Mouse (Mus musculus) R1 (cell line): ENCODE data around the gene Pop4.

Experiments
- DNase-seq: peaks from one replicate; pipeline ENCODE4 v3.0.0-alpha.2; 2018; ENCODE audit warnings: low read depth, low spot score

The Pop4 gene

GRCm38 (mm10) chr7:38219526-38219925, 51.7 kb downstream of the Pop4 start:
- DNase-seq: no peak

GRCm38 (mm10) chr7:38218631-38219367, 52.4 kb downstream of the Pop4 start:
- DNase-seq: no peak

DNA sequence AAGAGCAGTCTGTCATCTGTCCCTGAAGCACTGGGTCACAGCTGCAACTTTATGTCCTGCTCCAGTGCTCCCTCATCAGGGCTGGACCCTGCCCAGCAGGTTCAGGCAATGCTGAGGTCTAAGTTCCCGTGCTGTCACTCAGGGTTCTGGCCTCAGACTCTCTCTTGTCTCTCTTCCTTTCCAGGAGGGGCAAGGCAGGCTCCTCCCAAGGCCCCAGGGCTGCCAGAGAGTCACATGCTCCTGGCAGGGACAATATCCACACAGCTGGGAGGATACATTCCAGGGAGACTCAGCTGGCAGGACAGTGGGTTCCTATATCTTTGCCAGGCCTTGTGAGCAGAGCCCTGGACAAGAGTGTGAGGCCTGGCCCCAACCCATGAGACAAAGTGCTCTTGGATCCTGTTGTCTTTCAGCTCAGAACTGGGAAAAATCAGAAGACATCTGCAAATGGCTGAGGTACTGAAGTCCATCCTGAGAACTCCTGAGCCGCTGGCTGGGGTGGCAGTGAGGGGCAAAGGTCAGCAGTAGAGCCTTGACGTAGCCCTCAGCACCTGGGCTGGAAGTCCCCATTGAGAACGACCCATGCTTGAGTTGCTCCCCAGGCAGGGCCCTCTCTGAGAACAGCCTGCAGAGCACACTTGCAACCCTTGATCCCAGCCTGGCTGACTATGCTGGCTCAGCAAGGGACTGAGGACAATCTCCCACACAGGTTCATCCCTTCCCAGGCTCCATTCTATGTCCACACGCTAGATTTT, 53.6 kb downstream of the Pop4 start:
- DNase-seq: no peak

DNA sequence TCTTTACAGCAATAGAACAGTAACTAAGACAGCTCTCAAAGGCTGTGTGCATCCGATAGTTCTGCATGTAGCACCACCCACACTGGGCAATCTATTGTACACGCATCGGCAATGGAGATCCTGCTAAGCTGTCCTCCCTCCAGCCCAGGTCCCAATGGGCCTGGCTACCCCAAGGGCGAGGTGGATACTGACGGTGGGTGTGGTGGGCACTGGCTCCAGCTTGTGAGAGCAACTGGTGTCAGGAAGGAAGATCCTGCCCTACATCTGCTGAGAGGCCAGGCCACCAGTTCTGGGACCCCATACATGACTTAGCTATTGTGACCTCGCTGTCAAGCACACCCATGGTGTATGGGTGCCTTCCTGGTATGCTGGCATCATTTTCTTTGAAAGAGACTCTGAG, 55.5 kb downstream of the Pop4 start:
- no peak for DNase-seq

DNA sequence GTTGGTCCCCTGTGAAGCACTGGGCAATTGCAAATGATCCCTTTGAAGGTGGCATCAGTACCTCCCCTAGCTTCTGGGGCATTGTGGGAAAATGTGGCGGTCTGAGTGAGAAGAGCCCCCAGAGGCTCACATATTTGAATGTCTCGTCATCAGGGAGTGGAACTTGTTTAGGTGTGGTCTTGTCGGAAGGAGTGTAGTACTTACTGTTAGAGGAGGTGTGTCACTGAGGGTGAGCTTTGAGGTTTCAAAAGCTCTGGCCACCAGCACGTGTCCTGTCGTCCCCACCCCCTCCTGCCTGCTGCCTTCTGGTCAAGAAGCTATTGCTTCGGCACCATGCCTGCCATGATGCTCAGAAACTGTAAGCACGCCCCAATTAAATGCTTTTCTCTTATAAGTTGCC, 55.9 kb downstream of the Pop4 start:
- no peak for DNase-seq

DNA sequence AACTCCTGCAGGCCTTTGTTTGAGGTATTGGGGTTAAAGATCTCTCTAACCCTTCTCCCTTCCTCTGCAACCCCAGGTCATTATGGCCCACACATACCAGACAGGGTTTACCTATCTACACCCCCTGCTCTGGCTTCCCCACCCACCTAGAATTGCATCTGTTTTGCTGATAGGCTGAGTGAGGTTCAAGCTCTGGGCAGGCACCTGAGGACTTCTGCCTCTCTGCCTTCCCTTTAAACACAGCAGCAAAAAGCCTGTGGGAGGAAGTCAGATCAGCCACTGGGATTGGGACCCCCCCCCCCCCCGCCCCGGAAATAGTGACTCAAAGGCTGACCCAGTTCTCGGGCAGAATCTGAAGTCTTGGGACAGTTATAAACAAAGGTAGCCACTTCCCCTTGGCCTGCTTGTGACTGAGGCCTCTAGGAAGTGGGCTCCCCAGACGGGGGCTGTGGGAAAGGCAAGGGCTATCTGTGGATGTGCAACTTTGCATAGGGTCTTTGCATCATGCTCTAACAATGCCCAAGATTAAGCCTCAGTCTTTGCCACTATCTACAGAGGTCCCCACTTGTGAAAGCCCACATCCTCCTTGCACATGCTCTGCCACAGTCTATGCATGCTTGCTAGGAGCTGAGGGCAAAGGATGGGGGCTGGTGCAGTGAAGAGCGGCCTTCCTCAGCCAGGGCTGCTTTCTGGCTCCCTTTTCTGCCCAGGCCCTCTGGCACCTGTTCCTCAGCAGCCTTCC, 56.6 kb downstream of the Pop4 start:
- DNase-seq: no peak

DNA sequence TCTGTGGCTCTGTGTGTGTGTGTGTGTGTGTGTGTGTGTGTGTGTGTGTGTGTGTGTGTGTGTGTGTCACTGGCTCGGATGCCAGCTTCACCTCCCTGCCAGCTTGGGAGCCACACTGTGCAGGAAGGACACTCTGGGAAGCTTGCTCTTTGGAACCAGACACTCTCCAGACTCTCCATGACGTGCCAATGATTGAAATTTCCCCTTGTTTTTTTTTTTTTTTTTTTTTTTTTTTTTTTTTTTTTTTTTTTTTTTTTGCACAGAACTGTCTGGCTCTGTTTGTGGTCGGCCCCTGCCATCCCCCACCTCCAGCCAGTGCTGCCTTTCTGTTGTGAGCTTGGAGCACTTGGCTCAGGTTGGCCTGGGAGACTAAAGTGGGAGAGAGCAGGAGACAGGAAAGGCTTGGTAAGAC, 58.6 kb downstream of the Pop4 start:
- DNase-seq: no peak
